ENCODE assay signal across 8 mouse cellular contexts in the genomic region with DNA sequence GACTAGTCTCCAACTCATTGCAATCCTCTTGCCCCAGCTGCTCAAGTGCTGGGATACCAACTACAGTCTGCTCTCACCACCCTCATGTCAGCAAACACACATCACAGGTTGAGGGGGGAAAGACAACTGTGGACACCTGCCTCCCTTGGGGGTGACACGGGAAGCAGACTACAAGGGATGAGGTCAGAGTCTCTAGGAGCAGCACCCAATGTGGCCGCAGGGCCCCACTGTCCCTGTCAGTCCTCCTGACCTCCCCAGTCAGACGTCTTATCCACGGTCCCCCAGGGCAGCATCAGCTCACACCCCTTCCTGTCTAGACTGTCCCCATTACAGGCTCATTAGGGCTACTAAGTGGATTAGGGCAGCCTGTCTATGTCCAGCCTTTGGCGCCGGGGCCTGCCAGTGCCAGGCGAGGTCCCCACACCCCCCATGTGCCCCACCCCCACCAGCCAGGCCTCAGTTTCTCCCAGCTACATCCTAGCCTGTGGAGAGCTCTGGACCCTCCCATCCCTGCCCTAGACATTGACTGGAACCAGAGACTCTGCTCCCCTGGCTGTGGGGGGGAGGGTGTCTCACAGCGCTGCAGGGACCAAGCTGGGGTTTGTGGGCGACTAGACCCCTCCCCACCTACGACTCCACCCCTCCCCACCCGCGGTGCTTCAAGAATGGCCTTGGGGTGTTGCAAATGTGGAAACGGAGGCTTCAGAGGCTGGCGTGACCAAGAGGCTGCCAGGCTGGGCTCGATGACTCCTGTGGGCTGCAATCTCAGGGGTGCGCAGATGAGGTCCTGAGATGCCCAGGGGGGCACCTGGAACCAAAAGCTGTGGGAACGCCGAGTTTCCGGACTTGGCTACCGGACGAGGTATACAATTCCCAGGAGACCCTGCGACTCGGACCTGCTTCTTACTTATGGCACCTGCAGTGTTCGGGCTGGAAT. TPM values are rescaled to one million over a fixed set of nuclear protein-coding genes. Genes with fewer than 3 reads are reported as not detected.
DNase-seq lines count a peak whose midpoint lies in the region; ATAC-seq lines count a peak whose summit lies in the region.

No protein-coding gene starts in this region.

- H3K27ac ChIP-seq in lung, embryonic 16.5 days (ENCODE audit: low read length), result peak overlapping the region; percentile 8; the same call in 1 of the 2 replicates
- peak overlapping the region; percentile 80 for H3K27ac ChIP-seq in limb, embryonic 10.5 days

- H3K9ac ChIP-seq in lung, embryonic 16.5 days (ENCODE audit: low read length), result peak overlapping the region; percentile 32; the same call in 1 of the 2 replicates

- intact Hi-C loops in left cerebral cortex, postnatal 14 days (cut with DNase I), result no loop called here

- peaks cover 31% of the 10 kb centered on the region for H3K36me3 ChIP-seq in lung, embryonic 16.5 days (ENCODE audit: control insufficient read depth, insufficient read depth, low read length)
- peaks cover 16% of the 10 kb centered on the region for H3K36me3 ChIP-seq in limb, embryonic 10.5 days

- ATAC-seq in lung, embryonic 16.5 days (ENCODE audit: low read depth), result no peak

- H3K4me1 ChIP-seq in lung, embryonic 16.5 days (replicated peaks; ENCODE audit: control insufficient read depth, insufficient read depth, low read length), result peaks cover 73% of the 10 kb centered on the region
- H3K4me1 ChIP-seq in limb, embryonic 10.5 days, result peaks cover 96% of the 10 kb centered on the region

- H3K9me3 ChIP-seq in lung, embryonic 16.5 days (ENCODE audit: control insufficient read depth, low read length), result no peaks in the 10 kb centered on the region
- H3K9me3 ChIP-seq in limb, embryonic 10.5 days (replicated peaks), result no peaks in the 10 kb centered on the region

- H3K4me3 ChIP-seq in lung, embryonic 16.5 days (ENCODE audit: low read length), result peak overlapping the region; percentile 21
- peak overlapping the region; percentile 42 for H3K4me3 ChIP-seq in limb, embryonic 10.5 days

- peak overlapping the region; percentile 23 for H3K4me2 ChIP-seq in lung, embryonic 16.5 days (ENCODE audit: low read depth, low read length)

- H3K27me3 ChIP-seq in lung, embryonic 16.5 days (ENCODE audit: control insufficient read depth, insufficient read depth, low read depth, low read length), result no peaks in the 10 kb centered on the region
- peaks cover 64% of the 10 kb centered on the region for H3K27me3 ChIP-seq in limb, embryonic 10.5 days (ENCODE audit: low read depth, poor library complexity, severe bottlenecking)

- peak; percentile 30 for DNase-seq in adrenal gland, adult 2 months
- no peak for DNase-seq in adrenal gland, postnatal 14 days
- no peak for DNase-seq in lung, adult 18-20 months
- DNase-seq in limb, embryonic 10.5 days (ENCODE audit: low spot score), result no peak
- DNase-seq in retina, postnatal 1 day, result peak; percentile 88
- DNase-seq in left cerebral cortex, postnatal 14 days (ENCODE audit: low spot score in 2 of 2), result no peak
- DNase-seq in embryo, embryonic 10.5 days (ENCODE audit: low spot score), result no peak

- WGBS in lung, embryonic 16.5 days, result 46% methylated on average over 24 of the region's 24 CpGs
- WGBS in limb, embryonic 10.5 days, result 21% methylated on average over 24 of the region's 24 CpGs

RNA-seq across cellular contexts. Expression of a gene that starts 13.9 kb away (rescaled TPM):
- 1 to 10 TPM; 1.4 to 1.6 TPM for total RNA-seq in adrenal gland, adult 2 months (2021)
- polyA plus RNA-seq in adrenal gland, adult 2 months (2012; rRNA removed), result 4.5 and 5.4 TPM in 2 replicates
- 0.94 and 1.9 TPM in 2 replicates for total RNA-seq in adrenal gland, postnatal 14 days (2021)
- 7.9 and 9.0 TPM in 2 replicates for polyA plus RNA-seq in lung, embryonic 16.5 days (2015; fragmentation: Nextera tagmentation; extraction: Ambion mirVana)
- polyA plus RNA-seq in limb, embryonic 10.5 days (2016; fragmentation: Nextera tagmentation; extraction: Ambion mirVana), result 1.9 and 2.9 TPM in 2 replicates
- 1 to 10 TPM; 1.8 to 1.9 TPM for total RNA-seq in left cerebral cortex, postnatal 14 days (2021)

RNA-seq across cellular contexts. Expression of a gene that starts 18.0 kb away (rescaled TPM):
- 1 to 10 TPM in 1 of 2 experiments, not detected in 1; 1.4 TPM for total RNA-seq in adrenal gland, adult 2 months (2021)
- polyA plus RNA-seq in adrenal gland, adult 2 months (2012; rRNA removed), result 2.5 and 4.4 TPM in 2 replicates
- total RNA-seq in adrenal gland, postnatal 14 days (2021), result 0.64 and 2.1 TPM in 2 replicates
- polyA plus RNA-seq in lung, embryonic 16.5 days (2015; fragmentation: Nextera tagmentation; extraction: Ambion mirVana), result 1.2 and 1.7 TPM in 2 replicates
- 1.4 and 1.5 TPM in 2 replicates for polyA plus RNA-seq in limb, embryonic 10.5 days (2016; fragmentation: Nextera tagmentation; extraction: Ambion mirVana)
- total RNA-seq in left cerebral cortex, postnatal 14 days (2021), result 1 to 10 TPM; 2.8 to 4.7 TPM

RNA-seq across cellular contexts. Expression of a gene that starts 22.5 kb away (rescaled TPM):
- 1 to 10 TPM; 1.8 to 2.5 TPM for total RNA-seq in adrenal gland, adult 2 months (2021)
- 2.9 and 6.7 TPM in 2 replicates for polyA plus RNA-seq in adrenal gland, adult 2 months (2012; rRNA removed)
- total RNA-seq in adrenal gland, postnatal 14 days (2021), result 0.48 and 1.6 TPM in 2 replicates
- 3.0 and 3.1 TPM in 2 replicates for polyA plus RNA-seq in lung, embryonic 16.5 days (2015; fragmentation: Nextera tagmentation; extraction: Ambion mirVana)
- 3.8 and 4.2 TPM in 2 replicates for polyA plus RNA-seq in limb, embryonic 10.5 days (2016; fragmentation: Nextera tagmentation; extraction: Ambion mirVana)
- total RNA-seq in left cerebral cortex, postnatal 14 days (2021), result 1 to 10 TPM; 2.4 to 3.2 TPM

RNA-seq across cellular contexts. Expression of a gene that starts 22.5 kb away (rescaled TPM):
- 10 to 100 TPM; 39.6 to 54.3 TPM for total RNA-seq in adrenal gland, adult 2 months (2021)
- 125 and 132 TPM in 2 replicates for polyA plus RNA-seq in adrenal gland, adult 2 months (2012; rRNA removed)
- total RNA-seq in adrenal gland, postnatal 14 days (2021), result 52.6 and 55.6 TPM in 2 replicates
- 71.4 and 73.1 TPM in 2 replicates for polyA plus RNA-seq in lung, embryonic 16.5 days (2015; fragmentation: Nextera tagmentation; extraction: Ambion mirVana)
- 101 and 115 TPM in 2 replicates for polyA plus RNA-seq in limb, embryonic 10.5 days (2016; fragmentation: Nextera tagmentation; extraction: Ambion mirVana)
- total RNA-seq in left cerebral cortex, postnatal 14 days (2021), result 10 to 100 TPM; 82.4 to 88.6 TPM

RNA-seq across cellular contexts. Expression of a gene that starts 28.5 kb away (rescaled TPM):
- total RNA-seq in adrenal gland, adult 2 months (2021), result 10 to 100 TPM; 40.7 to 45.0 TPM
- 95.6 and 103 TPM in 2 replicates for polyA plus RNA-seq in adrenal gland, adult 2 months (2012; rRNA removed)
- total RNA-seq in adrenal gland, postnatal 14 days (2021), result 40.5 and 43.3 TPM in 2 replicates
- polyA plus RNA-seq in lung, embryonic 16.5 days (2015; fragmentation: Nextera tagmentation; extraction: Ambion mirVana), result 95.4 and 105 TPM in 2 replicates
- polyA plus RNA-seq in limb, embryonic 10.5 days (2016; fragmentation: Nextera tagmentation; extraction: Ambion mirVana), result 134 and 148 TPM in 2 replicates
- 10 to 100 TPM; 74.8 to 80.3 TPM for total RNA-seq in left cerebral cortex, postnatal 14 days (2021)

Comparison
In these comparisons a context has a peak if more than half of its experiments do, and no peak if none do; other contexts are left out.
1. DNase-seq: peak in adrenal gland, adult 2 months (single experiment) and retina, postnatal 1 day (single experiment); none in adrenal gland, postnatal 14 days (single experiment), lung, adult 18-20 months (0 of 2), limb, embryonic 10.5 days (single experiment), left cerebral cortex, postnatal 14 days (0 of 2) and embryo, embryonic 10.5 days (single experiment).